Mouse (Mus musculus) frontal cortex, postnatal 36 days (tissue): Measurements from ENCODE around the gene Htatip2.

Experiments used
- DNase-seq, 2 experiments: peaks; one replicate each; pipeline ENCODE4 v3.0.0; 2022; ENCODE audit warnings: low spot score in 2 of 2

Htatip2 gene

GRCm38 (mm10) chr7:49758934-49759571, at the start of gene Htatip2:
Gene Htatip2, plus strand, starts transcription at chr7:49759115.
- peak; percentile 51 to 55 for DNase-seq

- no peak for DNase-seq
Observed at GRCm38 (mm10) chr7:49709381-49710021, 49.4 kb upstream of the Htatip2 start.

- no peak for DNase-seq
Observed at GRCm38 (mm10) chr7:49717942-49718733, 40.8 kb upstream of the Htatip2 start.

GRCm38 (mm10) chr7:49734342-49734741, 24.6 kb upstream of the Htatip2 start:
- no peak for DNase-seq

- no peak for DNase-seq
Observed at GRCm38 (mm10) chr7:49739448-49739847, 19.5 kb upstream of the Htatip2 start.

- DNase-seq = no peak
Observed at GRCm38 (mm10) chr7:49741474-49741873, 17.4 kb upstream of the Htatip2 start.

- DNase-seq = no peak
Observed at GRCm38 (mm10) chr7:49741923-49742322, 17.0 kb upstream of the Htatip2 start.

GRCm38 (mm10) chr7:49751148-49751547, 7.8 kb upstream of the Htatip2 start:
- DNase-seq = peak in 1 of 2 experiments; percentile 54

- DNase-seq = peak in 1 of 2 experiments; percentile 45
Observed at GRCm38 (mm10) chr7:49752730-49753506, 6.0 kb upstream of the Htatip2 start.

GRCm38 (mm10) chr7:49754767-49755166, 4.1 kb upstream of the Htatip2 start:
- peak; percentile 54 to 65 for DNase-seq

- DNase-seq = peak; percentile 70 to 73
Observed at GRCm38 (mm10) chr7:49762605-49763004, 3.7 kb downstream of the Htatip2 start.

- no peak for DNase-seq
Observed at GRCm38 (mm10) chr7:49764011-49764716, 5.2 kb downstream of the Htatip2 start.

GRCm38 (mm10) chr7:49766166-49766565, 7.3 kb downstream of the Htatip2 start:
- no peak for DNase-seq

- no peak for DNase-seq
Observed at GRCm38 (mm10) chr7:49768509-49768908, 9.6 kb downstream of the Htatip2 start.

- DNase-seq = no peak
Observed at GRCm38 (mm10) chr7:49774396-49774795, 15.5 kb downstream of the Htatip2 start.

GRCm38 (mm10) chr7:49777585-49777984, 18.7 kb downstream of the Htatip2 start:
- no peak for DNase-seq

- peak; percentile 97 to 99 for DNase-seq
Observed at GRCm38 (mm10) chr7:49778114-49778901, 19.4 kb downstream of the Htatip2 start, which contains the start of gene Prmt3. Gene Prmt3, plus strand, starts transcription at chr7:49778346.

GRCm38 (mm10) chr7:49778904-49779615, 20.1 kb downstream of the Htatip2 start:
- peak in 1 of 2 experiments; percentile 41 for DNase-seq

- no peak for DNase-seq
Observed at GRCm38 (mm10) chr7:49783017-49783416, 24.1 kb downstream of the Htatip2 start.

GRCm38 (mm10) chr7:49785141-49785540, 26.2 kb downstream of the Htatip2 start:
- DNase-seq = no peak
